Mouse (Mus musculus): Measurements from ENCODE around the gene Nde1. TPM values are rescaled to one million over a fixed set of nuclear protein-coding genes. Genes with fewer than 3 reads are reported as not detected.
"Not testable (repeated sequence)": the region's sequence is repeated elsewhere in the genome, so short reads cannot be mapped to it uniquely, and the experiment has no call there.

The Nde1 gene
- polyA plus RNA-seq, 1 experiment from 2014 or later: 90.8 TPM

DNA sequence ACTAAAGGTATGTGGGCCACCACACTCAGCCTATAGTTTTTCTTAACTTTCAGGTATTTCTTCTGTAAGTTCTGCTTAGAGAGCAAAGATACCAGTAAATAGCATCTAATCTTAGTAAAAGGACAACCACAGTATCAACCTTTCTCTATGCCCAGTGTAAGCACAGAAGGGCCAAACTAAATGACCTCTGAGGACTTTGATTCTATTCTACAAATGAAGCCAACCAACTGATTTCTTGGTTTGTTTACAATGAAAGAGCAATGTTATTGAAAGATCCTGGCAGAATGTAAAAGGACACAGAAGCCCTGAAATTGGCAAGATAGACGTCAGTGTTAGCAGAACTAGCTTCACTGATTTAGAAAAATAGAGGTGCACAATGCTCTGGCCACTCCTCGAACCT, 7.4 kb upstream of the Nde1 start:
- H3K4me2 ChIP-seq (ENCODE audit: low read length); H3K4me3 ChIP-seq (ENCODE audit: low read depth, low read length); H3K27me3 ChIP-seq (replicated peaks; ENCODE audit: control insufficient read depth, insufficient read depth, low read length); DNase-seq (ENCODE audit: low spot score); H3K4me1 ChIP-seq (replicated peaks; ENCODE audit: control insufficient read depth, insufficient read depth, low read length); H3K27ac ChIP-seq (ENCODE audit: low read depth); H3K9me3 ChIP-seq (ENCODE audit: control insufficient read depth, low read length); H3K9ac ChIP-seq (ENCODE audit: low read length); ATAC-seq (replicated peaks; ENCODE audit: low FRiP score, low TSS enrichment, low read depth): not testable (repeated sequence)
- H3K36me3 ChIP-seq (ENCODE audit: control insufficient read depth, insufficient read depth, low read length): peaks cover 36% of the 10 kb centered on the region
- 44% methylated on average over 1 of the region's 2 CpGs for WGBS

DNA sequence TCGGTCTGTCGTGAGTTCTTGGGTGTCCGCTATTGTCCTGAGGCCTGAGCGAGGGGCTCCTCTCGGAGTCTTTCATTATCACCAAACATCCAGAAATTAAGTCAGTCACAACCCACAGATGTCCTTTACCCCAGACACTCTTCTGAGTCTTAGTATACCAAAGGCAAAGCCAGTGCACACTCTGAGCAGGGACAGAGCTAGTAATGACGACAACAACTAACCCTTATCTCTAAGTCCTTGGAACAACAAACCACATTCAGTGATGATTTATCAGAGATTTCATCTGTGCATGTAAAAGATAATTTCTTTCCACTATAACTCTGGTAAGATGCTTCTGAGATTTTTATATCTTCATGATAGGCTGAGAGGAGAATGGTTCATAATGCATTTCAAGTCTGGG, 6.8 kb upstream of the Nde1 start:
- ATAC-seq (replicated peaks; ENCODE audit: low FRiP score, low TSS enrichment, low read depth): no peak
- Histone ChIP-seq H3K36me3 (ENCODE audit: control insufficient read depth, insufficient read depth, low read length) (peaks cover 29% of the 10 kb centered on the region), H3K4me2 (ENCODE audit: low read length) (no peak overlapping the region), H3K4me3 (ENCODE audit: low read depth, low read length) (no peak overlapping the region), H3K27ac (ENCODE audit: low read depth) (no peak overlapping the region), H3K9ac (ENCODE audit: low read length) (no peak overlapping the region), H3K9me3 (ENCODE audit: control insufficient read depth, low read length) (no peaks in the 10 kb centered on the region), H3K4me1 (replicated peaks; ENCODE audit: control insufficient read depth, insufficient read depth, low read length) (peaks cover 5% of the 10 kb centered on the region; the same call in 1 of the 2 replicates), H3K27me3 (replicated peaks; ENCODE audit: control insufficient read depth, insufficient read depth, low read length) (no peaks in the 10 kb centered on the region)
- 87% methylated on average over 5 of the region's 6 CpGs for WGBS
- DNase-seq (ENCODE audit: low spot score): no peak

DNA sequence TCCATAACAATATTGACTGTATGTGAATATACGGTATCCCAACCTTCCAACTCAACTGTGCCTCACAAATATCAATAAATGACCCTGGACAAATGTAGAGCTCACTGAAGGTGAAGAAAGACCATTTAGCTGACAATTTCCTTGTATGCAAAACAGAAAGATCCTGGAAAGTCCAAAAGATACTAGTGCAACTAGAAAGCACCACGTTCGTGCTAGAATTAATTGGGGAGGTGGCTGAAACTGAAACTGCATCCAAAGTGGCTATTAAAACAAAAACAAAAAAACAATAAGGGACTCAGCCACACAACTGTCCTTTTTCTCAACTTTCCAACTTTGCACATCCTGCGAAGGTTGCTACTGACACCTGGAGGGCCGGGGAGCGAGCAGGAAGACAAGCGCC, 4.5 kb upstream of the Nde1 start:
- WGBS: 9% methylated on average over 7 of the region's 7 CpGs
- H3K27ac ChIP-seq (ENCODE audit: low read depth): peak overlapping the region; percentile 30; the same call in 1 of the 2 replicates
- H3K4me3 ChIP-seq (ENCODE audit: low read depth, low read length): peak overlapping the region; percentile 63
- peak overlapping the region; percentile 80 for H3K4me2 ChIP-seq (ENCODE audit: low read length)
- no peaks in the 10 kb centered on the region for H3K27me3 ChIP-seq (replicated peaks; ENCODE audit: control insufficient read depth, insufficient read depth, low read length)
- peaks cover 7% of the 10 kb centered on the region for H3K36me3 ChIP-seq (ENCODE audit: control insufficient read depth, insufficient read depth, low read length)
- DNase-seq (ENCODE audit: low spot score) (no peak), ATAC-seq (replicated peaks; ENCODE audit: low FRiP score, low TSS enrichment, low read depth) (no peak)
- no peaks in the 10 kb centered on the region for H3K9me3 ChIP-seq (ENCODE audit: control insufficient read depth, low read length)
- peaks cover 5% of the 10 kb centered on the region; the same call in 1 of the 2 replicates for H3K4me1 ChIP-seq (replicated peaks; ENCODE audit: control insufficient read depth, insufficient read depth, low read length)
- peak overlapping the region; percentile 69 for H3K9ac ChIP-seq (ENCODE audit: low read length)

DNA sequence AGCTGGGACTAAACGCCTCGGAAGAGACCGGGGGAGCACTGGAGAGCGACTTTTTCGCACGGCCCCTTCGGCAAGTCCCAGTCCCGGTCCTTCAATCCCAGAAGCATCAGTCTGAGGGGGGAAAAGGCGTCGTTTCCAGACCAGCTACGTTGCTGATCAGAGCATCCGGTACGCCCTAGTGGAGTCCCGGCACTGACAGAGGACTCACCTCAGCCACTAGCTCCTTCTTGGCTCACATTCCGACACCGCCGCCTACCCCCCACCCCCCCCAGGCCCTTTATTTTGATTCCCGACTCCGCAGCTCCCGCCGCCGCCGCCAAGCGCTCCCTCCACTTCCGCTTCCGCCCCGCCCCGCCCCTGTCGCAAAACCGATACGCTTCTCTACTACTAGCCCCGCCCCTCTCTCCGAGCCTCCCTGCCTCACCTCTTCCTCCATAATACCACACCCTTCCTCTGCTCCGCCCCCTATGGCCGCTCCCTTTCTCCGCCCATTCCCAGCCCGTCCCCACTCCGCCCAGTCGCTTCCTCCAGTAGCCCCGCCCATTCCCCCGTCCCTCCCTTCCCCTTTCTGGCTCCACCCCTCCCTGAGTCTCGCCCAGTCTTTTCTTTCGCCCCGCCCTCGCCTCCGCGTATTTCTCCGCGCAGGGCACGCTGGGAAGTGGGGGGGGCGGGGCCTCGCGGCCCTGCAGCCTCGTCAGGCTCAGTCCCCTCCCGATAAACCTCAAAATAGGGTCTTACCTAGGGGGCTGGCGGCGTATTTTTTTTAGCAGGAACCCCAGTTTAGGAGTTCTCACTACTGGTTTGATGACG, 3.9 kb upstream of the Nde1 start:
- WGBS: under 1% methylated on average over 53 of the region's 58 CpGs
- no peaks in the 10 kb centered on the region for H3K9me3 ChIP-seq (ENCODE audit: control insufficient read depth, low read length)
- ATAC-seq (replicated peaks; ENCODE audit: low FRiP score, low TSS enrichment, low read depth): peak; percentile 92

DNA sequence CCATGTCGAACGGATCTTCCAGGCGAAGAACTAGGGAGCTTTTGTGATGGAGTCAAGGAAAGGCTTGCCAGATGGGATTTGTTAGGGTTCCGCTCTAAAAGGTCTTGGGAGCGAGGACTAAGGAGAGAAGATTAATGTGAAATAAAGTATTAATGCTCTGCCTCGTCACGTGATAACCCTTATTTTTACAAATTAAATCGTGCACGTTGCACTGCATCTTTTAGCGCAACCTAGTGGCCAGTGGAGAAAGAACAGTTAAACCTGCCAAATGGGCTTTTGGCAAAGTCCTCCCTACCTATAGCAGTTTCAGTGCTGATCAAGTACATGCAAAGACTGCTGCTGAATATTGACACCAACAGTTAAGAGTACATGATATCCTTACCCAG, 3.3 kb upstream of the Nde1 start:
- DNase-seq (ENCODE audit: low spot score): no peak
- Histone ChIP-seq H3K27ac (ENCODE audit: low read depth) (peak overlapping the region; percentile 98), H3K9me3 (ENCODE audit: control insufficient read depth, low read length) (no peaks in the 10 kb centered on the region), H3K4me2 (ENCODE audit: low read length) (peak overlapping the region; percentile 65), H3K4me1 (replicated peaks; ENCODE audit: control insufficient read depth, insufficient read depth, low read length) (peaks cover 13% of the 10 kb centered on the region; the same call in 1 of the 2 replicates), H3K9ac (ENCODE audit: low read length) (peak overlapping the region; percentile 88), H3K4me3 (ENCODE audit: low read depth, low read length) (peak overlapping the region; percentile 79), H3K27me3 (replicated peaks; ENCODE audit: control insufficient read depth, insufficient read depth, low read length) (no peaks in the 10 kb centered on the region), H3K36me3 (ENCODE audit: control insufficient read depth, insufficient read depth, low read length) (0 out of 2 replicates have a peak, but pooled peaks cover 4% of the 10 kb centered on the region)
- under 1% methylated on average over 10 of the region's 10 CpGs for WGBS
- peak; percentile 9; the same call in 1 of the 2 replicates for ATAC-seq (replicated peaks; ENCODE audit: low FRiP score, low TSS enrichment, low read depth)

More for the DNA sequence above, 3.9 kb upstream of the Nde1 start:
- peak; percentile 99 for DNase-seq (ENCODE audit: low spot score)
- Histone ChIP-seq H3K27ac (ENCODE audit: low read depth) (peak overlapping the region; percentile 98), H3K27me3 (replicated peaks; ENCODE audit: control insufficient read depth, insufficient read depth, low read length) (no peaks in the 10 kb centered on the region), H3K36me3 (ENCODE audit: control insufficient read depth, insufficient read depth, low read length) (0 out of 2 replicates have a peak, but pooled peaks cover 4% of the 10 kb centered on the region), H3K4me1 (replicated peaks; ENCODE audit: control insufficient read depth, insufficient read depth, low read length) (peaks cover 7% of the 10 kb centered on the region; the same call in 1 of the 2 replicates), H3K9ac (ENCODE audit: low read length) (peak overlapping the region; percentile 88), H3K4me3 (ENCODE audit: low read depth, low read length) (peak overlapping the region; percentile 79), H3K4me2 (ENCODE audit: low read length) (peak overlapping the region; percentile 80)

DNA sequence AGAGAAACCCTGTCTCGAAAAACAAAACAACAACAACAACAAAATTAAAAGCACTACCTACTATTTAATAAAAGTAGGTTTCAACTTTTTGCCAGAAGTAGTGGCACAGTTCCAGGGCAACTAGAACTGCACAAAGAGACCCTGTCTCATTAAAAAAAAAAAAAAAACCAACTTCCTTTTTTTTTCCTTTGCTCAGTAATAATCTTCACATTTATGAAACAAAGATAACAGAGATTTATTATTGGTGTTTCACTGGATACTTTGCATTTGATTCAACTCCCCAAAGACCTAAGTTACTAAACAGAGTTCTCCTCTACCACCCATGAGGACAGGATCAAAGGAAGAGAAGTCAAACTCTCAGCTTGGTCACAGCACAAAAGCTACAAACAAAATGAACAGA, 2.1 kb upstream of the Nde1 start:
- DNase-seq (ENCODE audit: low spot score): no peak
- H3K4me3 ChIP-seq (ENCODE audit: low read depth, low read length): no peak overlapping the region
- H3K9ac ChIP-seq (ENCODE audit: low read length): no peak overlapping the region
- peaks cover 13% of the 10 kb centered on the region; the same call in 1 of the 2 replicates for H3K4me1 ChIP-seq (replicated peaks; ENCODE audit: control insufficient read depth, insufficient read depth, low read length)
- ATAC-seq (replicated peaks; ENCODE audit: low FRiP score, low TSS enrichment, low read depth): no peak
- 75% methylated on average over 1 of the region's 1 CpGs for WGBS
- no peaks in the 10 kb centered on the region for H3K9me3 ChIP-seq (ENCODE audit: control insufficient read depth, low read length)
- no peaks in the 10 kb centered on the region for H3K27me3 ChIP-seq (replicated peaks; ENCODE audit: control insufficient read depth, insufficient read depth, low read length)
- 0 out of 2 replicates have a peak, but pooled peaks cover 4% of the 10 kb centered on the region for H3K36me3 ChIP-seq (ENCODE audit: control insufficient read depth, insufficient read depth, low read length)
- no peak overlapping the region for H3K4me2 ChIP-seq (ENCODE audit: low read length)
- no peak overlapping the region for H3K27ac ChIP-seq (ENCODE audit: low read depth)

DNA sequence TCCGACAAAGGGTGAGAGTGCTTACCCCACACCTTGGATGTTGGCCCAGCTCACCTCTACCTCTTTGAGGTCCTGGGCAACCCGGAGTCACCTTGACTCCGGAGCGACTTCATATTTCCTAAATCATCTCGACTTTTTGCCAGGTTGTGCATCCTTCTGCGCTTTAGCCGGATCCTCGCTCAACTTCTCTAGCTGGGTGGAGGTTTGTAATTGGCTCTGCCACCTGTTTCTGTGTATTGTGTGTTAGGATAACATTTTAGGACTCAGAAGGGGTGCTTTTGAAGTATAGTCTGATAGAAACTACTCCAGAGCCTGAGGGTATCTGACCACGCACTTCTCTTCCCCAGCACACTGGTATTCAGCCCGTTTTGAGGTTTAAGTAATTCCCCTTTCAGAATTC, 656 bp downstream of the Nde1 start:
- WGBS: 3% methylated on average over 10 of the region's 10 CpGs
- ATAC-seq (replicated peaks; ENCODE audit: low FRiP score, low TSS enrichment, low read depth): no peak
- H3K9ac ChIP-seq (ENCODE audit: low read length): peak overlapping the region; percentile 84
- peaks cover 6% of the 10 kb centered on the region for H3K36me3 ChIP-seq (ENCODE audit: control insufficient read depth, insufficient read depth, low read length)
- H3K9me3 ChIP-seq (ENCODE audit: control insufficient read depth, low read length): no peaks in the 10 kb centered on the region
- H3K4me2 ChIP-seq (ENCODE audit: low read length): peak overlapping the region; percentile 60
- peak overlapping the region; percentile 81 for H3K4me3 ChIP-seq (ENCODE audit: low read depth, low read length)
- no peak for DNase-seq (ENCODE audit: low spot score)
- H3K27me3 ChIP-seq (replicated peaks; ENCODE audit: control insufficient read depth, insufficient read depth, low read length): no peaks in the 10 kb centered on the region
- peak overlapping the region; percentile 84; the same call in 1 of the 2 replicates for H3K27ac ChIP-seq (ENCODE audit: low read depth)
- H3K4me1 ChIP-seq (replicated peaks; ENCODE audit: control insufficient read depth, insufficient read depth, low read length): peaks cover 7% of the 10 kb centered on the region; the same call in 1 of the 2 replicates

DNA sequence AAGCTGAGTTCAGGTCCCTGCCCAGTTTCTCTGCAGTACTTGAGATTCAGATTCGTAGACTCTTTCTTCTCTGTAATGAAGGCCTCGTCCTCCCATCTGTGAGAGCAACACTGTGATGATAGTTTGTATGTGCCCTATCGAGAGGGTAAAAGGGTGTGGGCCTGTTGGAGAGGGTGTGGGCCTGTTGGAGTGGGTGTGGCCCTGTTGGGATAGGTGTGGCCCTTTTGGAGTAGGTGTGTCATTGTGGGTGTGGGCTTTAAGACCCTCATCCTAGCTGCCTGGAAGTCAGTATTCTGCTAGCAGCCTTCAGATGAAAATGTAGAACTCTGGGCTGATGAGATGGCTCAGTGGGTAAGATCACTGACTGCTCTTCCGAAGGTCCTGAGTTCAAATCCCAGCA, 3.4 kb downstream of the Nde1 start:
- no peak for DNase-seq (ENCODE audit: low spot score)
- H3K9me3 ChIP-seq (ENCODE audit: control insufficient read depth, low read length): no peaks in the 10 kb centered on the region
- WGBS: 89% methylated on average over 4 of the region's 4 CpGs

More for the DNA sequence above, 3.4 kb downstream of the Nde1 start:
- no peak for ATAC-seq (replicated peaks; ENCODE audit: low FRiP score, low TSS enrichment, low read depth)
- no peak overlapping the region for H3K27ac ChIP-seq (ENCODE audit: low read depth)
- H3K27me3 ChIP-seq (replicated peaks; ENCODE audit: control insufficient read depth, insufficient read depth, low read length): no peaks in the 10 kb centered on the region
- peaks cover 34% of the 10 kb centered on the region for H3K36me3 ChIP-seq (ENCODE audit: control insufficient read depth, insufficient read depth, low read length)
- H3K4me1 ChIP-seq (replicated peaks; ENCODE audit: control insufficient read depth, insufficient read depth, low read length): peaks cover 7% of the 10 kb centered on the region; the same call in 1 of the 2 replicates
- no peak overlapping the region for H3K4me2 ChIP-seq (ENCODE audit: low read length)
- no peak overlapping the region for H3K4me3 ChIP-seq (ENCODE audit: low read depth, low read length)
- no peak overlapping the region for H3K9ac ChIP-seq (ENCODE audit: low read length)

Data from intestine, embryonic 14.5 days (tissue).